In the genomic region with DNA sequence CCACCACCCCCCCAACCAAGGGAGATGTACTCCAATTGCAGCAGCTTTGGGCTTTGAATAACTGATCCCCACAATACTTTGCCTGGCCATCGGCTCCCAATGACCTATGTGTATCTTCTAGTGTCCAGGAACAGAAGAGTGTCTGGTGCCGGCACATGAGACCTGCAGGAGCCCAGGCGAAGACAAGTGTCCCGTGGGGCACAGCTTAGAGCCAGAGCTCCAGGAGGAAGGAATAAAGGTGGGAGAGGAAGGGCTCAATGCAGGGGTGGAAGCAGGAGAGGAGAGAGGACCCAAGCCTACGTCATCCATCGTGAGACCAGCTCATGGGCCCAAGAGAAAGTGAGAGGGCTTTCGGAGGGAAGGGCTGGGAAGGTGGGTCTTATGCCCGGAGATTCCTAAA, we compare ENCODE assay signal across 16 mouse cellular contexts. TPM values are rescaled to one million over a fixed set of nuclear protein-coding genes. Genes with fewer than 3 reads are reported as not detected.
DNase-seq lines count a peak whose midpoint lies in the region; ATAC-seq and TF ChIP-seq lines count a peak whose summit lies in the region.
"Had no signal": no experiment of that assay in that cellular context is flagged by ENCODE, and none has a peak within 500 bp of the region (broad histone marks: within the 10 kb centered on the region; RNA-seq: fewer than 3 reads in every experiment).

No protein-coding gene starts in this region.

- H3K9ac ChIP-seq in forebrain, embryonic 16.5 days (replicated peaks; ENCODE audit: low read depth, low read length) = no peak overlapping the region
- H3K9ac ChIP-seq in lung, embryonic 14.5 days = no peak overlapping the region

- H3K4me2 ChIP-seq in forebrain, embryonic 16.5 days (ENCODE audit: low read length) = no peak overlapping the region
- no peak overlapping the region for H3K4me2 ChIP-seq in lung, embryonic 14.5 days

- TF ChIP-seq CTCF in lung, embryonic 14.5 days (IDR thresholded peaks at IDR 0.05; ENCODE audit: low read depth) = no peak

- H3K36me3 ChIP-seq in forebrain, embryonic 10.5 days (replicated peaks) = peaks cover 24% of the 10 kb centered on the region
- no peaks in the 10 kb centered on the region for H3K36me3 ChIP-seq in forebrain, embryonic 16.5 days (ENCODE audit: control insufficient read depth, insufficient read depth)
- H3K36me3 ChIP-seq in lung, embryonic 14.5 days (ENCODE audit: insufficient read depth) = peaks cover 9% of the 10 kb centered on the region

- peak; percentile 14 for DNase-seq in forebrain, embryonic 10.5 days (ENCODE audit: extremely low spot score, low spot score)
- no peak for DNase-seq in lung, embryonic 14.5 days
- DNase-seq in lung, adult 18-20 months = no peak
- peak; percentile 20 for DNase-seq in thymus, postnatal 4 days
- no peak for DNase-seq in thymus, postnatal 0 days (ENCODE audit: low spot score)
- no peak for DNase-seq in kidney, postnatal 14 days

- no peak overlapping the region for H3K27ac ChIP-seq in forebrain, embryonic 10.5 days
- H3K27ac ChIP-seq in forebrain, embryonic 16.5 days (ENCODE audit: low read length) = no peak overlapping the region
- no peak overlapping the region for H3K27ac ChIP-seq in lung, embryonic 14.5 days (ENCODE audit: low read depth)
- H3K27ac ChIP-seq: hindbrain, postnatal 0 days; kidney, postnatal 0 days; limb, embryonic 15.5 days; liver, embryonic 15.5 days had no signal

- peaks cover 34% of the 10 kb centered on the region for H3K4me1 ChIP-seq in forebrain, embryonic 10.5 days
- H3K4me1 ChIP-seq in forebrain, embryonic 16.5 days (replicated peaks; ENCODE audit: control insufficient read depth, insufficient read depth, low read length) = peaks cover 14% of the 10 kb centered on the region
- H3K4me1 ChIP-seq in lung, embryonic 14.5 days (ENCODE audit: insufficient read depth) = peaks cover 4% of the 10 kb centered on the region; the same call in 1 of the 2 replicates

- no peaks in the 10 kb centered on the region for H3K9me3 ChIP-seq in forebrain, embryonic 10.5 days
- H3K9me3 ChIP-seq in forebrain, embryonic 16.5 days (ENCODE audit: control insufficient read depth, low read length) = no peaks in the 10 kb centered on the region
- H3K9me3 ChIP-seq in lung, embryonic 14.5 days (ENCODE audit: low read depth, low read length) = no peaks in the 10 kb centered on the region
- H3K9me3 ChIP-seq: embryonic facial prominence, embryonic 13.5 days; hindbrain, embryonic 10.5 days; limb, embryonic 15.5 days; liver, embryonic 15.5 days; megakaryocyte, embryonic 14.5 days had no signal

- 0 out of 2 replicates have a peak overlapping the region, but pooled peaks have one; percentile 89 for H3K4me3 ChIP-seq in forebrain, embryonic 10.5 days
- H3K4me3 ChIP-seq in forebrain, embryonic 16.5 days (replicated peaks; ENCODE audit: low read length) = no peak overlapping the region
- no peak overlapping the region for H3K4me3 ChIP-seq in lung, embryonic 14.5 days (ENCODE audit: low read depth, low read length)

- WGBS in forebrain, embryonic 10.5 days = 94% methylated on average over 8 of the region's 8 CpGs
- whole genome bisulfite sequencing in forebrain, embryonic 16.5 days = 92% methylated on average over 8 of the region's 8 CpGs
- 89% methylated on average over 8 of the region's 8 CpGs for WGBS in lung, embryonic 14.5 days

- H3K27me3 ChIP-seq in forebrain, embryonic 10.5 days (ENCODE audit: poor library complexity, severe bottlenecking) = no peaks in the 10 kb centered on the region
- no peaks in the 10 kb centered on the region for H3K27me3 ChIP-seq in forebrain, embryonic 16.5 days (replicated peaks; ENCODE audit: control insufficient read depth, insufficient read depth, low read length)
- H3K27me3 ChIP-seq in lung, embryonic 14.5 days (ENCODE audit: insufficient read depth, low read length) = no peaks in the 10 kb centered on the region
- H3K27me3 ChIP-seq: embryonic facial prominence, embryonic 13.5 days; limb, embryonic 15.5 days; liver, embryonic 15.5 days; megakaryocyte, embryonic 14.5 days had no signal

- ATAC-seq in forebrain, embryonic 16.5 days = no peak
- peak; percentile 0; the same call in 1 of the 2 replicates for ATAC-seq in lung, embryonic 14.5 days (ENCODE audit: insufficient read depth)

RNA-seq across cellular contexts. Expression of gene Enkd1, which starts 0.7 kb away (rescaled TPM):
- polyA plus RNA-seq in forebrain, embryonic 10.5 days (2016; fragmentation: Nextera tagmentation; extraction: Ambion mirVana) = 54.3 and 56.0 TPM in 2 replicates
- polyA plus RNA-seq in forebrain, embryonic 16.5 days (2015; fragmentation: Nextera tagmentation; extraction: Ambion mirVana) = 16.3 and 19.6 TPM in 2 replicates
- polyA plus RNA-seq in lung, embryonic 14.5 days (2014; fragmentation: Nextera tagmentation; extraction: Ambion mirVana) = 28.7 and 29.7 TPM in 2 replicates
- polyA plus RNA-seq in thymus, postnatal 0 days (2015; fragmentation: Nextera tagmentation; extraction: Ambion mirVana) = 28.7 and 29.4 TPM in 2 replicates

RNA-seq across cellular contexts. Expression of gene 4933405L10Rik, which starts 1.2 kb away (rescaled TPM):
- polyA plus RNA-seq in forebrain, embryonic 10.5 days (2016; fragmentation: Nextera tagmentation; extraction: Ambion mirVana) = 0.12 and 0.21 TPM in 2 replicates
- polyA plus RNA-seq in forebrain, embryonic 16.5 days (2015; fragmentation: Nextera tagmentation; extraction: Ambion mirVana) = 0.22 and 0.32 TPM in 2 replicates
- polyA plus RNA-seq in lung, embryonic 14.5 days (2014; fragmentation: Nextera tagmentation; extraction: Ambion mirVana) = 0.15 TPM in 1 of 2 replicates, not detected in the other
- 0.12 TPM in 1 of 2 replicates, not detected in the other for polyA plus RNA-seq in thymus, postnatal 0 days (2015; fragmentation: Nextera tagmentation; extraction: Ambion mirVana)
- polyA plus RNA-seq: heart, embryonic 16.5 days; liver, embryonic 15.5 days; stomach, embryonic 16.5 days had no signal

RNA-seq across cellular contexts. Expression of gene Pard6a, which starts 7.7 kb away (rescaled TPM):
- 22.7 and 22.8 TPM in 2 replicates for polyA plus RNA-seq in forebrain, embryonic 10.5 days (2016; fragmentation: Nextera tagmentation; extraction: Ambion mirVana)
- 45.4 and 50.0 TPM in 2 replicates for polyA plus RNA-seq in forebrain, embryonic 16.5 days (2015; fragmentation: Nextera tagmentation; extraction: Ambion mirVana)
- polyA plus RNA-seq in lung, embryonic 14.5 days (2014; fragmentation: Nextera tagmentation; extraction: Ambion mirVana) = 13.4 and 13.6 TPM in 2 replicates
- polyA plus RNA-seq in thymus, postnatal 0 days (2015; fragmentation: Nextera tagmentation; extraction: Ambion mirVana) = 20.5 and 22.4 TPM in 2 replicates

RNA-seq across cellular contexts. Expression of gene Acd, which starts 7.8 kb away (rescaled TPM):
- polyA plus RNA-seq in forebrain, embryonic 10.5 days (2016; fragmentation: Nextera tagmentation; extraction: Ambion mirVana) = 75.9 and 77.1 TPM in 2 replicates
- polyA plus RNA-seq in forebrain, embryonic 16.5 days (2015; fragmentation: Nextera tagmentation; extraction: Ambion mirVana) = 105 and 106 TPM in 2 replicates
- polyA plus RNA-seq in lung, embryonic 14.5 days (2014; fragmentation: Nextera tagmentation; extraction: Ambion mirVana) = 62.2 and 68.6 TPM in 2 replicates
- polyA plus RNA-seq in thymus, postnatal 0 days (2015; fragmentation: Nextera tagmentation; extraction: Ambion mirVana) = 66.7 and 72.9 TPM in 2 replicates

RNA-seq across cellular contexts. Expression of gene Carmil2, which starts 22.6 kb away (rescaled TPM):
- polyA plus RNA-seq in forebrain, embryonic 10.5 days (2016; fragmentation: Nextera tagmentation; extraction: Ambion mirVana) = 0.71 and 1.1 TPM in 2 replicates
- 9.5 and 12.7 TPM in 2 replicates for polyA plus RNA-seq in forebrain, embryonic 16.5 days (2015; fragmentation: Nextera tagmentation; extraction: Ambion mirVana)
- polyA plus RNA-seq in lung, embryonic 14.5 days (2014; fragmentation: Nextera tagmentation; extraction: Ambion mirVana) = 0.70 and 1.1 TPM in 2 replicates
- polyA plus RNA-seq in thymus, postnatal 0 days (2015; fragmentation: Nextera tagmentation; extraction: Ambion mirVana) = 53.7 and 63.6 TPM in 2 replicates

Comparison
In these comparisons a context has a peak if more than half of its experiments do, and no peak if none do; other contexts are left out.
1. DNase-seq: peak in forebrain, embryonic 10.5 days (single experiment) and thymus, postnatal 4 days (single experiment); none in lung, embryonic 14.5 days (single experiment), lung, adult 18-20 months (0 of 2), thymus, postnatal 0 days (single experiment) and kidney, postnatal 14 days (single experiment).